Mouse (Mus musculus) G1E (cell line): Measurements from ENCODE around the gene Robo4.

Source experiments
- CTCF ChIP-seq: IDR thresholded peaks from 2 replicates; pipeline ENCODE4 v1.5.1; 2012; ENCODE audit warnings: low read depth, low read length, inconsistent platforms, mixed read lengths
- GATA1 ChIP-seq: IDR thresholded peaks from 2 replicates; pipeline ENCODE4 v1.6.1; 2012; ENCODE audit warnings: borderline replicate concordance, low read length, inconsistent platforms, mixed read lengths
- GATA2 ChIP-seq: IDR thresholded peaks from 2 replicates; pipeline ENCODE4 v1.6.1; 2012; ENCODE audit warnings: low read depth, low read length, inconsistent platforms, borderline replicate concordance
- POLR2AphosphoS5 ChIP-seq: IDR thresholded peaks from 2 replicates; pipeline ENCODE4 v1.6.1; 2012; ENCODE audit warnings: low read depth, low read length, inconsistent platforms; ENCODE audit not compliant: insufficient replicate concordance
- TAL1 ChIP-seq: conservative IDR thresholded peaks from 2 replicates; pipeline ENCODE4 v1.6.1; 2012; ENCODE audit warnings: low read depth, low read length, inconsistent platforms, mixed read lengths

GRCm38 (mm10) chr9:37390891-37391290, 10.8 kb upstream of the Robo4 start:
- TF ChIP-seq CTCF: no peak
- TF ChIP-seq GATA1: no peak
- no peak for TF ChIP-seq TAL1
- no peak for TF ChIP-seq POLR2AphosphoS5
- no peak for TF ChIP-seq GATA2
